Mouse (Mus musculus): Measurements from ENCODE around the gene Fbxw10.

Gene Fbxw10
- long read RNA-seq, experiment 1, partial matches to known transcripts: 0 of 1 reads
- long read RNA-seq, experiment 1, other reads (novel, unspliced or antisense): 1 of 1 reads
- long read RNA-seq, experiment 2: 0 reads

DNA sequence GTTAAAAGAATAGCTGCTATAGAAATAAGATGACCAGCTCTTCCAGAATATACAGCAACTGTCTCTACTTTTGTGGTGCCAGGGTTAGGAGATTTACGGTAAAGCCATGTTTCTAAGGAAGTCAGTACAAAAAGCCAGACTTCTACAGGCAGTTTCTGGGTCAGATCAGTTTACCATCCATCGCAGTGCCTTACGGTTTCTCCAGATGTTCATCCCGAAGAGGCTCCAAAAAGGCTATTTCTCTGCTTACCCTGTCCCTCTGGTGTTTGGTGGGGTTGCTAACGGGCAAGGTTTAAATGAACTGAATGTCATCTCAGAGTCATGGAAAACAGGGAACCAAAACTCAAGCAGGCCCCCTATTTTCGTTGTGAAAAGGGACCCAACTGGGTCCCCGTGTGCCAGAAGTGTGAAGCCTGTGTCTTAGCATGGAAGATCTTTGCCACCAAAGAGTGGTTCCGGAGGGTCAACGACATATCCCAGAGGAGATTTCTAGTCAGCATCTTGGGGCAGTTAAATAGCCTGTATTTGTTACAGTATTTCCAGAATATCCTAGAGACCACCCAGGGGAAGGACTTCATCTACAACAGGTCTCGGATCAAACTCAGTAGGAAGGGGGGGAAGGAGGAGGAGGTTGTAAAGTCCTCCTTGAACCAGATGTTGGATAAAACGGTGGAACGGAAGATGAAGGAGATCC, at the start of gene Fbxw10:
Gene Fbxw10, plus strand, starts transcription at position 109 of the 694 bp plus-strand sequence.
- intact Hi-C loops (cut with DNase I): no loop called here

DNA sequence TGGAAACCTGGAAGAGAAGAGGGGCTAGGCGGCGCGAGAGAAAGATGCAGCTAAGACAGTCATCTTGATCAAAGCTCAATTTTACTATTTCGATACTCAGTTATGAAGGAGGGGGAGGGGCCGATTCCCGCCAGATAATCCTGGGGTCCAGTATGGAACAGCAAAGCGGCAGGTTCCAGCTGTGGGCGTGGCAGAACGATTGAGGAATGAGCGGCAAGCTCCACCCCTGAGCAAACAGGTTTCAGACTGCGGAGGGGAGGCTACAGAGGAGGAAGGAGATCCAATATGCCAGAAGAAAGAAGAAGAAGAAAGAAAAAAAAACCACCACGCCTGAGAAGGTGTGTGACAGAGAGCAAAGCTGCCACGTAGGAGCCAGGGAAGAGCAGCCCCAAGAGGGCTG, 42.8 kb upstream of the Fbxw10 start:
- intact Hi-C loops (cut with DNase I): no loop called here

DNA sequence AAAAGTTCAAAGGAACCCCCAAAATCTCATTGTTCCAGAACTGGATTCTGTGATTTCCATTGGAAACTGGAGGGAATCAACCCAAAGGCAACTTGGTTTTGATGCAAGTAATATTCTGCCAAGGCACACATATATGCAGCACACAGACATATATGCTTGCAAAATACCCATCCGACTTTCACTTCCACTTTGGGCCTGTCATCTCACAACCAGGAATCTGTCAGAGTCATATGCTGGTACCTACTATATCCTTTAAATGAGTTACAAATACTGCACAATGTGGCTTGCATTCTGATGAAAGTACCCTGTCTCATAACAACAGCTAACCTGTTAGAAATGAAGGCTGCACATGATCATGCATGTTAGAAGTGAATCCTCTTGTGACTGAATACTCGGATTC, 38.9 kb upstream of the Fbxw10 start:
- intact Hi-C loops (cut with DNase I): no loop called here

- intact Hi-C loops (cut with DNase I): no loop called here
These were observed 37.7 kb upstream of the Fbxw10 start for GRCm38 (mm10) chr11:62809201-62809600.

- intact Hi-C loops (cut with DNase I): no loop called here
These were observed 34.6 kb upstream of the Fbxw10 start for GRCm38 (mm10) chr11:62812268-62812667.

DNA sequence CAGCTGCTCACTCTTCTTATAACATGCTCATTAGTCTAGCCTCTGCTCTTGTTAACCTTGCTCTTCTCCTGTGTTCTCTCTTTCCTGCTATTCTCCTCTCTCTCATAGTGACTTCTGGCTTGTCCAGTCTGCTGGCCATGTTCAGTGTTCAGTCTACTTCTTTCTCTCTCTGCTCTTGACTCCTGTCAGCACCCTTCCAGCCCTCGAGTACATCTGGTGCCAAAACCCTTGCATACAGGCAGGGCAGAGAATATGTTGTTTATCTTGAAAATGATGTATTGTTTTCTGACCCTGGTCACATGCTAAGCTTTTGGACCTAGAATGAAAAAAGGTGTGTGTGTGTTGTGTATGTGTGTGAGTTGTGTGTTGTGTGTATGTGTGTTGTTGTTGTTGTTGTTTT, 33.4 kb upstream of the Fbxw10 start:
- intact Hi-C loops (cut with DNase I): no loop called here

DNA sequence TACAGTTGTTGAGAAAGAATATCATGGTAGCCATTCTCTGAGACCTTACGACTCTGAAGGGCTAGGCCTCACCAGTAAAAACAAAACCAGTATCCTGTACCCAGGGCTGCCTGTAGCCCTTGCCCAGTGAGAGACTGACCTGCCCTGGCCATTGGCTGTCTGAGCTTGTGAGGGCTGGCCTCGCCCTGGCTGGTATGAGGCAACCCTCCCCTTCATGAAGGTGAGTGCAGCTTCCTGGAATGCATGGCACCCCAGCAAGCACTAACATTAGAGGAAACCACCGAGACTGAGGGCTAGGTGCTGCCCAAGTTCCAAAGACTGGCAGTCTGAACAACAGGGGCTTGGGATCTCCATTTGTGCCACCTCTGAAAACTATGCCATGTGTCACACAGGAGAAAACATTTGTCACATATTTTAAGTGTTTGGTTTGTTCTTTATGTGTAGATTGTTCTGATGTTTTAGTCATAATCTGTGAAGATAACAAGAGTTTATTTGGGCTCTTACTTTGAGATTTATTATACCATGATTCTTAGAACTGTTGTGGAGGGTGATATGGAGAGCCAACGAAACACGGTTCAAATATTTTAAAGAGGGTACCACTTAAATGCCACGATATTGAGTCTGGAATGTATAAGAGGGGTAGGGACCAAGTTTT, 32.8 kb upstream of the Fbxw10 start:
- intact Hi-C loops (cut with DNase I): no loop called here

- intact Hi-C loops (cut with DNase I): no loop called here
These were observed 32.2 kb upstream of the Fbxw10 start for GRCm38 (mm10) chr11:62814625-62815024.

DNA sequence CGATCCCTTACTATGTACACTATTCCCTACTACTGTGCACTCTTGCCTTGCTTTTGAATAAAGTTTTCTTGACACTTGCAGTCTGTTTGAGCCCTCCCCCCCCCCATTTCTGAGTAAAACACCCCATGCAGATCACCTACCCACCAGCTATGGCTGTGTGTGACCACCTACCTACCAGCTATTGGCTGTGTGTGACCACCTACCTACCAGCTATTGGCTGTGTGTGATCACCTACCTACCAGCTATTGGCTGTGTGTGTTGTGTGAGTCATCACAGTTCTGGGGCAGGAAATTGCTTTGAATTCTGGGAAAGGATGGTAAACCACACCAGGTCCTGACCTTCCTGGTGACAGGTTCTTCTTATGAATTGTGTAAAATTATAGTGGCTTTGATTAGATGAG, 31.4 kb upstream of the Fbxw10 start:
- intact Hi-C loops (cut with DNase I): no loop called here

- intact Hi-C loops (cut with DNase I): no loop called here
These were observed 30.3 kb upstream of the Fbxw10 start for GRCm38 (mm10) chr11:62816591-62816990.

DNA sequence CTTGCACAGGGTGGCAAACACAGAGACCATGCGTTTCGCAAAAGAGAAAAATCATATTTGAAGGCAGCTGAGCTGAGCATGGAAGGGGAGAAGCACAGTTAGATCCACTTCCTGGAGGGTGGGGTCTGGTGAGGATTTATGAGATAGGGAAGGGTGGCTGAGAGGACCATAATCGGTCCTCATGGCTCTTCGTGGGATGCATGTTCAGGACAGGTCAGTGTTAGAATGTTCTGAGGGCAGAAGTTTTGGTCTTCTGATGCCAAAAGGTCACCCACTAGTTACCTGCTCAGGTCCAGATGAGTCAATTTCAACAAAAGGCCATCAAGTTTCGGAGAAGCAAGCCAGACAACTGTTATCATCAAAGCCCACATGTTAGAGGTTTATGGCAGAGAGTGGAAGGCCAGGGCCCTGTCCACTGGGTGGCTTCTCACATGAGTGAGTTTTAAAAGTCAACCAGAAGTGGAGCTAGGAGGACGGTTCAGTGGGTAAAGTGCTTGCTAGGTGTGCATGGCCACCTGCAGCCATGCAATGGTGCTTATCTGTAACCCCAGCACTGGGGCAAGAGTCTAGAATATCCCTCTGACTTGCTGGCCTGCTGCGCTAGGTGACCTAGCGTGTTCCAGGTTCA, 27.7 kb upstream of the Fbxw10 start:
- intact Hi-C loops (cut with DNase I): no loop called here

GRCm38 (mm10) chr11:62820059-62820541, 26.8 kb upstream of the Fbxw10 start, which contains the start of gene Trim16:
Gene Trim16 (plus strand): TSS chr11:62820231.
- intact Hi-C loops (cut with DNase I): no loop called here

DNA sequence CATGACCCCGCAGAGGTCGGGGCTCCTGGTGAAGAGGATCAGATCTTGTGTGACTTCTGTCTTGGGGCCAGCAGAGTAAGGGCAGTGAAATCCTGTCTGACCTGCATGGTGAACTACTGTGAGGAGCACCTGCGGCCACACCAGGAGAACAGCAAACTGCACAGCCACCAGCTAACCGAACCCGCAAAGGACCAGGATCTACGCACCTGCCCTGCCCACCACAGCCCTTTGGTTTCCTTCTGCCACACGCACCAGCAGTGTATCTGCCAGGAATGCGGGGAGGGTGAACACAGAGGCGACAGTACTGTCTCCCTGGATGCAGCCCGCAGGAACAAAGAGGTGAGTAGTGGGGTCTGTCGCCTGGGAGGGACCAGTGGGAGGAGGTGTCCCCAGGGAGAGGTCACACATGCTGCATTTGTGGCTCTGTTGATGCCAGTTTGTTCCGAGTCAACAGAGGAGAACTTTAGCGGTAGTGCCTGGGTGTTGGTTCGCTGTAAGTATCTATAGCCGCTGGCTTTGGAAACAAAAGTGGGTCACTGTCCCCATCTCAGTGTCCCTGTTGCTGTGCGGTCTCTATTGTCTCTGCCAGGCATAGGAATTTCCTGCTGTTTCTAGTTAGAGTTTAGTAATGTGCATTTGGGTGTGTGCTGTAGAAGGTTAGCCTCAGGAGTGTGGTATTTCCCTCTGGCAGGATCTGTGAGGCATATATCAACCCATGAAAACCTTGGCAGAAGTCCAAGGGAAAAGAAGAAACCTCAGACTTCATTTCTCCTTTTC, 26.0 kb upstream of the Fbxw10 start:
- intact Hi-C loops (cut with DNase I): no loop called here

- intact Hi-C loops (cut with DNase I): no loop called here
These were observed 25.0 kb upstream of the Fbxw10 start for GRCm38 (mm10) chr11:62821893-62822292.

- intact Hi-C loops (cut with DNase I): no loop called here
These were observed 22.7 kb upstream of the Fbxw10 start for GRCm38 (mm10) chr11:62824211-62824610.

DNA sequence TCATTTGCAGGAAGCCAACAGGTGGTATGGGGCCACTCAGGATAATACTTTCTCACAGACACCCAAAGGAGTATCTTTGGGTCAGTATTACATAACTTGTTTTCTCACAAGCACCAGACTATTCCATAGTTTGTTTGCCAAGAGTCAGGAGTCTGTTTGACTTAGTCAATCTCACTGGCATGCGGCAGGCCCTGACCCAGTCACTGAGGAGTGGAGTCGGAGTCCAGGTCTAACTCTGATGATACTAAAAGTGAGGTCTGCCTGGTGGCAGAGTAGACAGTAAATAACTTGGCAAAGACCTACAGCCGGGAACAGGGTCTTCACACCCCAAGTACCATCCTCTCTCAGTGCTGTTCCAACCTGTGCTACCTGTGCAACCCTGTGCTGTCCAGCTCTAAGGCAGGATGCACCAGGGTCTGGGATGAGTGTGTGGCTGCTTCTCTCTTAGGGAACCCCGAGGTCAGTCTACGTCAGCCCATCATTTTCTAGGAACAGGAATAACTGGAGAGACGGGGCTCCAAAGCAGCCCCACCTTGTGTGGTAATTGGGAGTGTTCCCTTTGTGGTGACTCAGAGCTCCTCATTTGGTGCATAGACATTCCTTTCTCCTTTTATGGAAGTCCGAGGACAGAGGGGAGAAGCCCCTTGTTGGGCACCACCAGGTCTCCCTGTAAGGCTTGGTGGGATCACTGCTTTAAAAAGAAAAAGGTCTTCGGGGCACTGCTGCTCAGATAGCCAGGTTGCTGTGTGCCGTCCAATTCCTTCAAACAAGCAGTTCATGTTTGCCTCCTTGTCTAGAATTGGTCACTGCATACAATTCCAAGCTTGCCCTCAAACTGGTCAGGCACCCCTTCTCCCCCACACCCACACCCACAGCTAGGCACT, 21.4 kb upstream of the Fbxw10 start:
- intact Hi-C loops (cut with DNase I): no loop called here

DNA sequence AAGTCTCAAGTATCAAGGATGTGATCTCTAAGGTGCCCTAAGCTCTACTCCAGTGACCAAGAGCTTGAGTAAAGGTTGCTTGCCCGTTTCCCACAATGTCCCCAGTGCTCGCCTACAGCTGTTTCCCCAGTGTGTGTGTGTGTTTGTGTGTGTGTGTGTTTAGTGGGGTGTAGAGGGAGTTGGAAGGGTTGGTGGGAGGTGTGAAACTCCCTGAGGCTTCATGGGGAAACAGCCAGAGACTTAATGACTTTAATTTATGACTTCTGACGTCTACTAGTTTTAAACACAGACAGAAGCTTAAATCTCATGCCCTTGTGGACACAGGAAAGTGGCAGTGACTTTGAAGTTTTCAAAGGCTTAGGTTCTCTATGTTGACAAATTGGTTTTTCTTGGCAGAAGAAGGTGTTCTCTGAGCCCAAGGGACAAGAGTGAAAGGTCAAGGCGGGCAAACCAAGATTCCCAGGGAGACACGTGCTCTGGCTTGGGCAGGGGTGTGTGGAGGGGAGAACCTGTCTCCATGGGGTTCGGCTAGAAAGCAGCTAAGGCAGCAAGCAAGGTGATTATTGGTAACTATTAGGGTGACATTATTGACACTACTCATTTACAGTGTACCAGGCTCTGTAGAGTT, 20.6 kb upstream of the Fbxw10 start:
- intact Hi-C loops (cut with DNase I): no loop called here

DNA sequence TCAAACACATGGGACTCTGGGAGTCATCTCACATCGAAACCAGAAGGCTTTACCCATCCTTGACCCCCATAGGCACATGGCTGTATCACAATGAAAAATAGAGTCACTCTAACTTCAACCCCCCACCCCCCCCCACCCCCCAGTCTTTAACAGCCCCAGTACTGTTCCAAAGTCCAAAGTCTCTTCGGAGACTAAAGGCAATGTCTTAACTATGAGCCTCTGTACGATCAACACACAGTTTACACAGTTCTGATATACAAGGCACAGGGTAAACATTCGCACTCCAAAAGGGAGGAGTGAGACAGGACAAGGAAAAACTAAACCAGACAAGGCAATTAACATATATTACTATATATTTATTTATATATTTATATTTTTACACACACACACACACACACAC, 19.7 kb upstream of the Fbxw10 start:
- intact Hi-C loops (cut with DNase I): no loop called here

- intact Hi-C loops (cut with DNase I): no loop called here
These were observed 19.0 kb upstream of the Fbxw10 start for GRCm38 (mm10) chr11:62827911-62828310.

- intact Hi-C loops (cut with DNase I): no loop called here
These were observed 16.5 kb upstream of the Fbxw10 start for GRCm38 (mm10) chr11:62830387-62830786.
